Mouse (Mus musculus): ENCODE results near the gene Svop.

DNA sequence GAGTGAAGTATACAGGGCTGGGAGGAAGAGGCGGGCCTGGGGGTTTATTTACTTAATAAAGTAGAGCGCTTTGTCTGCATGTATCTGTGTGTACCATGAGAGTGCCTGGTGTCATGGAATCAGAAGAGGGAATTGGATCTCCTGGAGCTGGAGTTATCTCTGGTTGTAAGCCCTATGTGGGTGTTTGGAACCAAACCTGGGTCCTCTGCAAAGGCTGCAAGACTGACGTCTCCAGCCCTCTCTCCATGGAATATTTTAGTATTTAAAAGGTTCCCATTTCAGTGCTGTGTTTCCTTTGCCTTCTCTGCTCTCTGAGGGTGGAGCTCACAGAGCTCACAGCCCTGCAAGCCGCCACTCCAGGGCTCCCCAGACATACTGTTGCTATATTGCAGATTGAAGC lies 28.4 kb upstream of the Svop start:
- TF ChIP-seq CTCF (IDR thresholded peaks at IDR 0.05; ENCODE audit: control insufficient read depth, insufficient read depth, insufficient replicate concordance, low read depth, low read length) (no peak), POLR2A (IDR thresholded peaks at IDR 0.05; ENCODE audit: control insufficient read depth, low read depth, low read length) (no peak)
